Mouse (Mus musculus) intestine, embryonic 14.5 days (tissue): ENCODE results near the gene Slc6a4. TPM values are rescaled to one million over a fixed set of nuclear protein-coding genes. Genes with fewer than 3 reads are reported as not detected.
"Not testable (repeated sequence)": the region's sequence is repeated elsewhere in the genome, so short reads cannot be mapped to it uniquely, and the experiment has no call there.

Experiments used
- ATAC-seq: fragments of 200-750 bp; cut with Nextera tagmentation; replicated peaks from 2 replicates; pipeline ENCODE4 v1.8.0; 2017; ENCODE audit warnings: low read depth, moderate number of reproducible peaks, moderate TSS enrichment, moderate library complexity; ENCODE audit not compliant: low FRiP score, low TSS enrichment
- DNase-seq: peaks from one replicate; pipeline ENCODE4 v3.0.0-alpha.2; 2018; ENCODE audit warnings: low spot score
- H3K27ac ChIP-seq: fragments of 300-500 bp; sonication (generic); 2 replicates; pipeline ENCODE4 v1.5.1; 2014; ENCODE audit warnings: low read depth, mild to moderate bottlenecking, control low read depth
- H3K27me3 ChIP-seq: fragments of 300-500 bp; sonication (generic); replicated peaks from 2 replicates; pipeline ENCODE4 v1.6.1; 2014; ENCODE audit warnings: low read length, control low read depth; ENCODE audit not compliant: control insufficient read depth, insufficient read depth
- H3K36me3 ChIP-seq: fragments of 300-500 bp; sonication (generic); 2 replicates; pipeline ENCODE4 v1.6.1; 2014; ENCODE audit warnings: low read length, control low read depth; ENCODE audit not compliant: control insufficient read depth, insufficient read depth
- H3K4me1 ChIP-seq: fragments of 300-500 bp; sonication (generic); replicated peaks from 2 replicates; pipeline ENCODE4 v1.6.1; 2014; ENCODE audit warnings: low read length, control low read depth, mixed read lengths; ENCODE audit not compliant: control insufficient read depth, insufficient read depth
- H3K4me2 ChIP-seq: fragments of 300-500 bp; sonication (generic); 2 replicates; pipeline ENCODE4 v1.6.1; 2014; ENCODE audit warnings: low read length
- H3K4me3 ChIP-seq: fragments of 300-500 bp; sonication (generic); 2 replicates; pipeline ENCODE4 v1.5.1; 2014; ENCODE audit warnings: low read depth, low read length, control low read depth, mixed read lengths
- H3K9ac ChIP-seq: fragments of 300-500 bp; sonication (generic); 2 replicates; pipeline ENCODE4 v1.6.1; 2014; ENCODE audit warnings: mild to moderate bottlenecking, low read length
- H3K9me3 ChIP-seq: fragments of 300-500 bp; sonication (generic); 2 replicates; pipeline ENCODE4 v1.6.1; 2016; ENCODE audit warnings: low read length, control low read depth; ENCODE audit not compliant: control insufficient read depth
- WGBS: fragments of 180-500 bp; shearing (Covaris S2); extraction: QIAGEN DNeasy Blood & Tissue Kit; methylation state at CpG from one replicate; pipeline ENCODE4 v1.1.7; 2014; 5-methylcytosine and 5-hydroxymethylcytosine counted together
- polyA plus RNA-seq: library from polyadenylated mRNA; unstranded; fragments of >200 nt; fragmentation: Nextera tagmentation; extraction: Ambion mirVana; gene quantifications from 2 replicates; pipeline ENCODE4 v1.2.1, GENCODE M21; 2014

Gene Slc6a4
- polyA plus RNA-seq, 1 experiment from 2014 or later: 7.0 TPM

DNA sequence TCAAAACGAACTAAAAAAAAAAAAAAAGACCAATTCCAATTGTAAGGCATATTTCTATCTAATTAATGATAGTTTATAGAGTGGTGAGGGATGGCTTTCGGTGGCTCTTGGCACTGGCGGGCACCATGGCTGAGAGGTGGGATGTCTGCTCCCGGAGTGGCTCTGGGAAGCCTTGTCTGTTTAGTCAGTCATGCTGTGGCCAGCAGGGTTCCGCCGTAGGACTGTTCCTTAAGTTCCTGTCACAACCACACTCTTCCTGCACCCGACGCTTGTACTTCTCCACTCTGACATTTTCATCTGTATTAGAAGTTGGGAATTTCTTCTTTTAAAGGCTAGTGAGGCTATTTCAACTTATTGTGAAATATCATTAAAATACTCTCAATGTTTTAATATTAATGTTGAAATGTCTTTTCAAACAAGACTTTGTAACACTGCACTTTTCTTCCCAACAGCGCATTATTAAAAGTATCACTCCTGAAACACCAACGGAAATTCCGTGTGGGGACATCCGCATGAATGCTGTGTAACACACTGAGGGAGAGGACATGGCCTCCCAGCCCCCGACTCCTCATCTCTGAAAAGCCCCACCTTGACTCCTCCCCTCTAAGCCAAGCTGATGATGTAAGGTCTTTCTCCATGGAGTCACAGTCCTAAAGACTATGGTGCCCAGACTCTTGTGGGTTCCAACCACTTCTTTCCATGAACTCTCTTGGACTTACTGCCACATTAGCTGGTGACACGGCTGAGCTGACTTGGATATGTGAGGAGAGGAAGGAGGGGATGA lies 32.9 kb downstream of the Slc6a4 start:
- Histone ChIP-seq H3K36me3 (no peaks in the 10 kb centered on the region), H3K4me2 (no peak overlapping the region), H3K9ac (no peak overlapping the region), H3K27me3 (no peaks in the 10 kb centered on the region), H3K4me1 (no peaks in the 10 kb centered on the region), H3K9me3 (no peaks in the 10 kb centered on the region), H3K27ac (no peak overlapping the region), H3K4me3 (no peak overlapping the region)
- DNase-seq (no peak), ATAC-seq (no peak)
- 76% methylated on average over 14 of the region's 14 CpGs for WGBS

- 92% methylated on average over 4 of the region's 4 CpGs for WGBS
- no peak overlapping the region for H3K27ac ChIP-seq
- DNase-seq (no peak), ATAC-seq (no peak)
- no peaks in the 10 kb centered on the region for H3K4me1 ChIP-seq
- H3K9ac ChIP-seq: no peak overlapping the region
- H3K4me2 ChIP-seq: no peak overlapping the region
- H3K4me3 ChIP-seq: no peak overlapping the region
- H3K36me3 ChIP-seq: peaks cover 25% of the 10 kb centered on the region
- no peaks in the 10 kb centered on the region for H3K9me3 ChIP-seq
- H3K27me3 ChIP-seq: no peaks in the 10 kb centered on the region
These were observed 43.5 kb downstream of the Slc6a4 start for GRCm38 (mm10) chr11:77041891-77042290.

DNA sequence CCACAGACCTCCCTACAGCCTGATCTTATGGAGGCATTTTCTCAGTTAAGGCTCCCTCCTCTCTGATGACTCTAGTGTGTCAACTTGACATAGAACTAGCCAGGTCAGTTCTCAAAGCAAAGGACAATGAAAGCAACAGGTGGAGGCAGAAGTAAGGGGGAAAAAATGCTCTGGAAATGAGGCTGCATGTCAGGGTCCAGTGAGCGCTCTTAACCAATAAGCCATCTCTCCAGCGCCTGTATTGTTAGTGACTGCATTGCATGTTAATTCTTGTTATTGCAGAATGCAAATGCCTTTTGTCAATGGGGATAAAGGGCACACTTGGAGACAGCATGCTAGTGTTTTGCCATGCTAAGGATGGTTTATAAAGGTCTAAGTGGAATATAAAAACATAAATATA lies 44.4 kb downstream of the Slc6a4 start:
- Histone ChIP-seq H3K4me3 (no peak overlapping the region), H3K9ac (no peak overlapping the region), H3K9me3 (no peaks in the 10 kb centered on the region), H3K4me2 (no peak overlapping the region), H3K36me3 (peaks cover 34% of the 10 kb centered on the region), H3K4me1 (no peaks in the 10 kb centered on the region), H3K27ac (no peak overlapping the region), H3K27me3 (no peaks in the 10 kb centered on the region)
- no peak for ATAC-seq
- DNase-seq: no peak
- WGBS: 93% methylated on average over 2 of the region's 2 CpGs

DNA sequence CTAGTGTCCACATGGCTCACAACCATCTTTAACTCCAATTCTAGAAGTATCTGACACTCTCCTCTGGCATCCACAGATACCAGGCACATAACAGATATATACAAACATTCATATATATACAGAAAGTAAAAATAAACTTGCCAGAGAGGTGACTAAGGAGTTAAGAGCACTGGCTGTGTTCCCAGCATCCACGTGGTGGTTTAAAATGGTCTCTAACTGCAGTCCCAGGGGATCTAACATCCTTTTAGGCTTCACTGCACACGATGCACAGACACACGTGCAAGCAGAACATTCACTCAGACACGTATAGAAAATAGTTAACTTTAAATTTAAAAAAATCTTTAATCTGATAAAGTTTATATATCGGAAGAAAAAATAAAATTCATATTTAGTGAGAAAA lies 63.5 kb downstream of the Slc6a4 start:
- no peak for ATAC-seq
- Histone ChIP-seq H3K27ac (no peak overlapping the region), H3K27me3 (no peaks in the 10 kb centered on the region), H3K4me3 (no peak overlapping the region), H3K9me3 (no peaks in the 10 kb centered on the region), H3K4me1 (no peaks in the 10 kb centered on the region), H3K36me3 (peaks cover 12% of the 10 kb centered on the region), H3K4me2 (no peak overlapping the region), H3K9ac (no peak overlapping the region)
- WGBS: 64% methylated on average over 5 of the region's 5 CpGs
- no peak for DNase-seq

DNA sequence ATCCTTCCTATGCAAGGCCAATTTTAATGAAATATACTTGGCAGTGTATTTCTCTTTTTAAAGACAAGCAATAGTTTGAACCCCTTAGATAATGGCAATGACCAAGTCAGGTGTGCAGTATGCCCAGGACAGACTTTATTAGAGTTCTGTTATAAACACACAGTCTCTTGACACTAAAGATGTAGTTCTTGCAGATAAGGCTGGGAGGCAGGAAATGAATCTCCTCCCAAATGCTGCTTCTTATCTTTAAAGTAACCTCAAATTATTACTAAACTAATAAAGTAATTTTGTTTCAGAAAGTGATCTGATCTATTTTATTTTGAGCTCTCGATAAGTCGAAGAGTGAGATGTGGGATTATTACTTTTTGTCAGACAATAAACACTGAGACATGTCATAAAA lies 65.0 kb downstream of the Slc6a4 start:
- no peaks in the 10 kb centered on the region for H3K9me3 ChIP-seq
- no peak overlapping the region for H3K27ac ChIP-seq
- H3K4me3 ChIP-seq: no peak overlapping the region
- no peaks in the 10 kb centered on the region for H3K27me3 ChIP-seq
- no peaks in the 10 kb centered on the region for H3K4me1 ChIP-seq
- 91% methylated on average over 2 of the region's 2 CpGs for WGBS
- ATAC-seq (no peak), DNase-seq (no peak)
- H3K9ac ChIP-seq: no peak overlapping the region
- peaks cover 12% of the 10 kb centered on the region for H3K36me3 ChIP-seq
- no peak overlapping the region for H3K4me2 ChIP-seq

- Histone ChIP-seq H3K36me3 (peaks cover 26% of the 10 kb centered on the region), H3K4me2 (no peak overlapping the region), H3K9ac (no peak overlapping the region), H3K4me3 (no peak overlapping the region), H3K4me1 (no peaks in the 10 kb centered on the region), H3K27ac (no peak overlapping the region), H3K9me3 (no peaks in the 10 kb centered on the region), H3K27me3 (no peaks in the 10 kb centered on the region)
- 80% methylated on average over 4 of the region's 4 CpGs for WGBS
- no peak for ATAC-seq
- no peak for DNase-seq
These were observed 70.4 kb downstream of the Slc6a4 start for GRCm38 (mm10) chr11:77068825-77069224.

- no peaks in the 10 kb centered on the region for H3K4me1 ChIP-seq
- no peak overlapping the region for H3K27ac ChIP-seq
- H3K36me3 ChIP-seq: peaks cover 35% of the 10 kb centered on the region
- no peak for ATAC-seq
- H3K9ac ChIP-seq: no peak overlapping the region
- DNase-seq: no peak
- WGBS: 78% methylated on average over 4 of the region's 4 CpGs
- H3K4me2 ChIP-seq: no peak overlapping the region
- H3K4me3 ChIP-seq: no peak overlapping the region
- no peaks in the 10 kb centered on the region for H3K27me3 ChIP-seq
- no peaks in the 10 kb centered on the region for H3K9me3 ChIP-seq
These were observed 72.3 kb downstream of the Slc6a4 start for GRCm38 (mm10) chr11:77070721-77071120.

DNA sequence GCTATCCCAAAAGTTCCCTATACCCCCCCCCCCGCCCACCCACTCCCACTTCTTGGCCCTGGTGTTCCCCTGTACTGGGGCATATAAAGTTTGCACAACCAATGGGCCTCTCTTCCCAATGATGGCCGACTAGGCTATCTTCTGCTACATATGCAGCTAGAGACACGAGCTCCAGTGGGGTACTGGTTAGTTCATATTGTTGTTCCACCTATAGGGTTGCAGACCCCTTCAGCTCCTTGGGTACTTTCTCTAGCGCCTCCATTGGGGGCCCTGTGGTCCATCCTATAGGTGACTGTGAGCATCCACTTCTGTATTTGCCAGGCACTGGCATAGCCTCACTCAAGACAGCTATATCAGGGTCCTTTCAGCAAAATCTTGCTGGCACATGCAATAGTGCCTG lies 78.9 kb downstream of the Slc6a4 start:
- Histone ChIP-seq H3K4me3 (peak overlapping the region; percentile 62), H3K36me3 (peaks cover 30% of the 10 kb centered on the region), H3K9ac (peak overlapping the region; percentile 76), H3K4me2 (peak overlapping the region; percentile 64)
- not testable (repeated sequence) for H3K9me3 ChIP-seq, H3K27ac ChIP-seq, DNase-seq, H3K27me3 ChIP-seq, H3K4me1 ChIP-seq, ATAC-seq
- WGBS: 70% methylated on average over 4 of the region's 4 CpGs

DNA sequence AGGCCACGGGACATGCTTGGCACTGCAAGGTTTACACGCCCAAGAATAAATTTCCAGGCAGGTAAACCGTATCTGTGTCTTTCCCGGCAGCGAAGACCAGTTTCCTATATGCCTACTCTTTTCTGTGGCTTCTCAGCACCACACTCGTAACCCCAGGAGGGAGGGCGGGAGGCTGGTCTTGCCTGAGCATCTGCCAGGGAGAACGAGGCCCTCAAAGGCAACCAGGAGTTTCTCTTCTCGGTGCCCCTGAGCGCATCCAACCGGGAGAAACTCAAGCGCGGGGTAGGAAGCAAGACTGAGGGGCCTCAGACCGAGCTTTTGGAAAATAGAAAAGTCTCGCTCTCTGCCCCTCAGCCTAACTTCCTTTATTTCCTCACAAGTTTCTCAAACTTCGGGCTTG lies 79.4 kb downstream of the Slc6a4 start:
- DNase-seq (peak; percentile 77), ATAC-seq (peak; percentile 55)
- peak overlapping the region; percentile 62 for H3K4me3 ChIP-seq
- peak overlapping the region; percentile 64 for H3K4me2 ChIP-seq
- peaks cover 29% of the 10 kb centered on the region for H3K36me3 ChIP-seq
- no peaks in the 10 kb centered on the region for H3K4me1 ChIP-seq
- H3K9me3 ChIP-seq: no peaks in the 10 kb centered on the region
- 3% methylated on average over 16 of the region's 16 CpGs for WGBS
- peak overlapping the region; percentile 76 for H3K9ac ChIP-seq
- H3K27me3 ChIP-seq: no peaks in the 10 kb centered on the region; the same call in 1 of the 2 replicates
- H3K27ac ChIP-seq: peak overlapping the region; percentile 84
